Mouse (Mus musculus): ENCODE results near the gene Fam214b. TPM values are rescaled to one million over a fixed set of nuclear protein-coding genes. Genes with fewer than 3 reads are reported as not detected.

Gene Fam214b
- polyA plus RNA-seq, 1 experiment from 2014 or later = 28.9 TPM

- Histone ChIP-seq H3K27ac (no peak overlapping the region), H3K4me2 (no peak overlapping the region), H3K4me3 (no peak overlapping the region), H3K9ac (no peak overlapping the region), H3K27me3 (replicated peaks) (no peaks in the 10 kb centered on the region), H3K4me1 (peaks cover 30% of the 10 kb centered on the region), H3K9me3 (replicated peaks) (no peaks in the 10 kb centered on the region), H3K36me3 (peaks cover 80% of the 10 kb centered on the region)
- ATAC-seq = no peak
- 89% methylated on average over 17 of the region's 17 CpGs for WGBS (ENCODE audit: insufficient replicate concordance)
Measured at GRCm38 (mm10) chr4:43021341-43021740, 24.7 kb downstream of the Fam214b start.

GRCm38 (mm10) chr4:43020876-43021275, 25.1 kb downstream of the Fam214b start:
- Histone ChIP-seq H3K27me3 (replicated peaks) (no peaks in the 10 kb centered on the region), H3K9me3 (replicated peaks) (no peaks in the 10 kb centered on the region), H3K4me2 (no peak overlapping the region), H3K36me3 (peaks cover 80% of the 10 kb centered on the region), H3K27ac (no peak overlapping the region), H3K9ac (no peak overlapping the region), H3K4me3 (no peak overlapping the region), H3K4me1 (peaks cover 28% of the 10 kb centered on the region)
- ATAC-seq = no peak
- 88% methylated on average over 16 of the region's 16 CpGs for WGBS (ENCODE audit: insufficient replicate concordance)

GRCm38 (mm10) chr4:43019641-43020465, 26.2 kb downstream of the Fam214b start:
- Histone ChIP-seq H3K9me3 (replicated peaks) (no peaks in the 10 kb centered on the region), H3K27me3 (replicated peaks) (no peaks in the 10 kb centered on the region), H3K9ac (no peak overlapping the region), H3K4me3 (no peak overlapping the region), H3K36me3 (peaks cover 80% of the 10 kb centered on the region), H3K27ac (no peak overlapping the region), H3K4me1 (peaks cover 23% of the 10 kb centered on the region), H3K4me2 (no peak overlapping the region; the same call in 1 of the 2 replicates)
- 63% methylated on average over 23 of the region's 23 CpGs for WGBS (ENCODE audit: insufficient replicate concordance)
- ATAC-seq = peak; percentile 50; the same call in 1 of the 2 replicates

GRCm38 (mm10) chr4:43019176-43019575, 26.8 kb downstream of the Fam214b start:
- no peak overlapping the region for H3K4me3 ChIP-seq
- no peak overlapping the region for H3K4me2 ChIP-seq
- H3K27ac ChIP-seq = no peak overlapping the region
- H3K9ac ChIP-seq = no peak overlapping the region
- H3K27me3 ChIP-seq (replicated peaks) = no peaks in the 10 kb centered on the region
- ATAC-seq = no peak
- peaks cover 76% of the 10 kb centered on the region for H3K36me3 ChIP-seq
- H3K4me1 ChIP-seq = peaks cover 17% of the 10 kb centered on the region
- H3K9me3 ChIP-seq (replicated peaks) = no peaks in the 10 kb centered on the region
- 88% methylated on average over 10 of the region's 10 CpGs for WGBS (ENCODE audit: insufficient replicate concordance)

- no peak for ATAC-seq
- H3K36me3 ChIP-seq = peaks cover 66% of the 10 kb centered on the region
- WGBS (ENCODE audit: insufficient replicate concordance) = 91% methylated on average over 4 of the region's 4 CpGs
Measured at GRCm38 (mm10) chr4:43018156-43018555, 27.9 kb downstream of the Fam214b start.

GRCm38 (mm10) chr4:43012091-43012490, 33.9 kb downstream of the Fam214b start:
- no peak overlapping the region for H3K4me2 ChIP-seq
- H3K9ac ChIP-seq = no peak overlapping the region
- no peaks in the 10 kb centered on the region for H3K9me3 ChIP-seq (replicated peaks)
- 84% methylated on average over 1 of the region's 1 CpGs for WGBS (ENCODE audit: insufficient replicate concordance)
- H3K4me3 ChIP-seq = no peak overlapping the region
- peaks cover 19% of the 10 kb centered on the region for H3K4me1 ChIP-seq
- H3K27me3 ChIP-seq (replicated peaks) = no peaks in the 10 kb centered on the region
- H3K36me3 ChIP-seq = peaks cover 14% of the 10 kb centered on the region; the same call in 1 of the 2 replicates
- no peak for ATAC-seq
- H3K27ac ChIP-seq = no peak overlapping the region

More at GRCm38 (mm10) chr4:43018156-43018555, 27.9 kb downstream of the Fam214b start:
- Histone ChIP-seq H3K27me3 (replicated peaks) (no peaks in the 10 kb centered on the region), H3K9me3 (replicated peaks) (no peaks in the 10 kb centered on the region), H3K9ac (no peak overlapping the region), H3K4me3 (no peak overlapping the region), H3K4me2 (no peak overlapping the region), H3K4me1 (peaks cover 16% of the 10 kb centered on the region), H3K27ac (no peak overlapping the region)

GRCm38 (mm10) chr4:43010161-43011038, 35.6 kb downstream of the Fam214b start, which contains the start of gene Fancg:
Fancg (minus strand) TSS chr4:43010506.
- Histone ChIP-seq H3K36me3 (peaks cover 19% of the 10 kb centered on the region; the same call in 1 of the 2 replicates), H3K27ac (peak within 1 kb of the TSS; percentile 64), H3K9ac (peak within 1 kb of the TSS; percentile 81), H3K9me3 (replicated peaks) (no peaks in the 10 kb centered on the region), H3K4me3 (peak within 1 kb of the TSS; percentile 78), H3K4me2 (peak within 1 kb of the TSS; percentile 81), H3K4me1 (peaks cover 19% of the 10 kb centered on the region), H3K27me3 (replicated peaks) (no peaks in the 10 kb centered on the region)
- ATAC-seq = peak; percentile 85
- WGBS (ENCODE audit: insufficient replicate concordance) = 2% methylated on average over 37 of the region's 37 CpGs

GRCm38 (mm10) chr4:43005765-43006164, 40.3 kb downstream of the Fam214b start:
- no peak overlapping the region for H3K4me2 ChIP-seq
- H3K36me3 ChIP-seq = peaks cover 36% of the 10 kb centered on the region
- no peaks in the 10 kb centered on the region for H3K9me3 ChIP-seq (replicated peaks)
- no peak for ATAC-seq
- H3K9ac ChIP-seq = no peak overlapping the region
- WGBS (ENCODE audit: insufficient replicate concordance) = 39% methylated on average over 2 of the region's 2 CpGs
- H3K27ac ChIP-seq = no peak overlapping the region
- H3K27me3 ChIP-seq (replicated peaks) = no peaks in the 10 kb centered on the region
- peaks cover 29% of the 10 kb centered on the region for H3K4me1 ChIP-seq
- H3K4me3 ChIP-seq = no peak overlapping the region

GRCm38 (mm10) chr4:43004951-43005350, 41.1 kb downstream of the Fam214b start:
- ATAC-seq = no peak
- WGBS (ENCODE audit: insufficient replicate concordance) = 87% methylated on average over 3 of the region's 3 CpGs

GRCm38 (mm10) chr4:43002756-43003439, 43.1 kb downstream of the Fam214b start:
- no peak overlapping the region for H3K9ac ChIP-seq
- no peak overlapping the region for H3K27ac ChIP-seq
- no peaks in the 10 kb centered on the region for H3K27me3 ChIP-seq (replicated peaks)
- no peak overlapping the region for H3K4me2 ChIP-seq
- no peaks in the 10 kb centered on the region for H3K9me3 ChIP-seq (replicated peaks)
- ATAC-seq = no peak
- H3K36me3 ChIP-seq = peaks cover 35% of the 10 kb centered on the region
- peaks cover 26% of the 10 kb centered on the region for H3K4me1 ChIP-seq
- WGBS (ENCODE audit: insufficient replicate concordance) = 74% methylated on average over 12 of the region's 12 CpGs
- H3K4me3 ChIP-seq = no peak overlapping the region

More at GRCm38 (mm10) chr4:43004951-43005350, 41.1 kb downstream of the Fam214b start:
- no peaks in the 10 kb centered on the region for H3K9me3 ChIP-seq (replicated peaks)
- peaks cover 29% of the 10 kb centered on the region for H3K4me1 ChIP-seq
- H3K27me3 ChIP-seq (replicated peaks) = no peaks in the 10 kb centered on the region
- H3K9ac ChIP-seq = 0 out of 2 replicates have a peak overlapping the region, but pooled peaks have one; percentile 0
- no peak overlapping the region for H3K27ac ChIP-seq
- H3K4me2 ChIP-seq = no peak overlapping the region
- peaks cover 36% of the 10 kb centered on the region for H3K36me3 ChIP-seq
- no peak overlapping the region for H3K4me3 ChIP-seq

GRCm38 (mm10) chr4:43001272-43001671, 44.7 kb downstream of the Fam214b start:
- Histone ChIP-seq H3K27me3 (replicated peaks) (no peaks in the 10 kb centered on the region), H3K9ac (no peak overlapping the region), H3K4me1 (peaks cover 37% of the 10 kb centered on the region), H3K27ac (peak overlapping the region; percentile 79; the same call in 1 of the 2 replicates), H3K4me2 (no peak overlapping the region), H3K9me3 (replicated peaks) (no peaks in the 10 kb centered on the region), H3K4me3 (no peak overlapping the region), H3K36me3 (peaks cover 37% of the 10 kb centered on the region)
- 77% methylated on average over 2 of the region's 2 CpGs for WGBS (ENCODE audit: insufficient replicate concordance)
- ATAC-seq = no peak

All from liver, embryonic 12.5 days (tissue).